Mouse (Mus musculus) spleen, adult 12 weeks (tissue): Measurements from ENCODE around the gene Ankfn1.

Experiments used
- DNase-seq: peaks from one replicate; pipeline ENCODE4 v3.0.0; 2022; ENCODE audit warnings: low spot score

The Ankfn1 gene

DNA sequence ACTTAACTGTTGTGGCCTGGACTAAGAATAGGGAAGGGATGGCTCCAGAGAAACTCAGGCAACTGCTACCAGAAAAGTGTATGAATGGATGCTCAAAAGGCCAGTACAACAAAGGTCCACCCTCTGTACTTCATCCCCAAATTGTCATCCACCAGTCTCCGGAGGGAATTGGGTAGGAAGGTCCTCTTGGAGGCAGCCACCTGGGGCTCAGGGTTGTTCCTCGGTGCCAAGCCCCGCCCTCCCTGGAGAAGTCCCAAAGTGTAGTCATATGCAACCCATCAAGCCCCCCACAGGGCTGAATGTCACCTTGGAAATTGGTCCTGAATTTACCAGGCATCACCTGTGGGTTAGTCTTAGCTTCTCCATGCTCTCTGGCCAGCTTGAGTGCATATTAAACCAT, 413.5 kb downstream of the Ankfn1 start:
- DNase-seq, result no peak

DNA sequence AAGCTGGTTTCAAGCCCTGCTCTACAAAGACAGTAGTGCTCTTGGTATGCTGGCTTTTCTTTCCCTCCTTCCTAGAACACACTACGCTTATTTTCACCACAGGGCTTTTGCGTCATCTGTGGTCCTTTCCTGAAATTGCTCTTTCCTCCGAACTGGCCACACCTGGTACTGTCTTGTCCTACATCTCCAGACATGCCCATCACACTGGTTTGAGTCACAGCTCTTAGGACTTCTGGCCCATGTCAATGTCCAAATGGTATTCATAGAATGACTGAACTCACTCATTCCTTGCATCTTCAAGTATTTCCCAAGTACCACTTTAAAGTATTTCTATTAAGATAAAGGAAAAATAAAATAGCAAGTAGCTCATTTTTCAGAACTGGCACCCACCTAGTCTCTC, 416.6 kb downstream of the Ankfn1 start:
- no peak for DNase-seq

DNA sequence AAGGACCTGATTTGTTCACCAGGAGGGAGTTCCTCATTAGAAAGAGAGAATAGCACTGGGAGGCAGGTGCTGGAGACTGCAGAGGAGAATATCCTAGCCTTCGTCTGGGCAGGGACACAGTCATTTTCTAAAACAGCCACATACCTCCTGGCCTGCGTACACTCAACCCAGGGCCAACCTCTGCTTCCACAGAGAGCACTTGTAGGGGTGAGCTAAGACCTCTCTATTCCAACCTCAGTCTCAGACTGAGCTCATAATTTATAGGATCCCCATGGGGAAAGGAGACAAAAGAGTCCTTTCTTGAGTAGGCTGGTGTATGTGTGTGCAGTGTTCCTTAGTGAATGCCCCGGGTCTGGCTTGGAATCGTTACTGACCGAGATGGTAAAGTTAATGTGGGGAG, 418.9 kb downstream of the Ankfn1 start:
- DNase-seq, result no peak

DNA sequence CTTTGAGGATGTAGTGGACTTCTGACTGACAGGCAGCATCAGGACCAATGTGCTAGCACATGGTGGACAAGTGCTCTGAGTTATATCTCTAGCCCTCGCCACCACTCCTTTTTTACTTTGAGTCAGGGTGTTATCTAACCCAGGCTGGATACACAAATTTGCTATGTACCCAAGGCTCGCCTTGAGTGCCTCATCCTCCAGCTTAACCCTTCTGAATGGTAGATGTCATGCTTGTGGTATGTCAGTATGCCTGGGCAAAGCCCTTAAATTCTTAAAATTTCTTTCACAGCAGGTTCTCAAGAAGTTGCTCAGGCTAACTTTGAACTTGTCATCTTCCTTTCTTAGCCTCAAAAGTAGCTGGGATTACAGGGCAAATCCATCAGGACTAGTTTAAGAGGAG, 421.0 kb downstream of the Ankfn1 start:
- no peak for DNase-seq

DNA sequence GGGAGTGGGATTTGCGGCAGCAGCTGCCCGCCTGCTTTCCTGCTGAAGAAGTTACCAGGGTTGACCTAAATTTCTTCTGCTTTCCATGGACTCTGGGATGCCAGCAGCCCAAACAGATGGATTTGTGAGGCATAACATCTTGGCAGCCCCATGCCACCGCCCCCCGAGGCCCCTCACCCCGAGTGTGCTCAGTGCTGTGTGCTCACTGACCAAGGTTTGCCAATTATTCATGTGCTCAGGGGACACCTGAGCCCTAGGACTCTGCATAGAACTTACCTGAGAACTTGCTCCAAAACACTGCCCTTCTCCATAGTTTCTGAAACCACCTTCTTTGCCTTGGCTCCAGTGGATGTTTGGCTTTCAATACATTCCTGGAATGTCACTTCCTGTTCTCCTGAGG, 421.4 kb downstream of the Ankfn1 start:
- no peak for DNase-seq

DNA sequence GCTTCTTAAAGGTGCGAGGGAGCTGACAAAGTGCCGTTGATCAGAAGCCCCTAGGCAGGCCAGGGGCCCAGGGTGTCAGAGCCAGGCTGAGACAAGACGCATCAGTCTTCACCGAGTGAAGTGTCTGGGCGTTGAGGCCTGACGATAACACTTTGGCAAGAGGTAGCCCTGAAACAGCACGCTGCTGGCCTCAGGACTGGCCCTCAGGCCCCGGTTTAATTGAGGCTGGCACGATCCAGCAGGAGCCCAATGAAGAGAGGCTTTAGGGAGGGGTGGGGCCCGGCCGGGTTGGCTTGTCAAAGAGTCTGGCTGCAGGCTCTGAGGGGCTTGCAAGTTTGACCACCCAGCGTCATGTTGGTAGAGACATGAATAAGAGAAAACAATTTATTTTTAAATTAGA, 437.2 kb downstream of the Ankfn1 start:
- no peak for DNase-seq
